Mouse (Mus musculus) neutrophil, adult 5-6 weeks (primary cell): ENCODE results near the gene Kbtbd6. TPM values are rescaled to one million over a fixed set of nuclear protein-coding genes. Genes with fewer than 3 reads are reported as not detected.

Source experiments
- ATAC-seq: fragments of 151-379, 151-347 bp; 2 replicates; pipeline ENCODE4 v1.8.0; 2017; ENCODE audit warnings: mild to moderate bottlenecking, moderate TSS enrichment; ENCODE audit not compliant: insufficient number of reproducible peaks, poor library complexity, low FRiP score, severe bottlenecking; ENCODE audit errors: extremely low read depth
- total RNA-seq: library from RNA; stranded (forward); fragments of 200-1000 nt; gene quantifications from 2 replicates; pipeline ENCODE4 v1.2.3, GENCODE M21; 2017

Gene Kbtbd6
- total RNA-seq, 1 experiment from 2014 or later, result 0.47 TPM

GRCm38 (mm10) chr14:79473384-79473783 lies 21.7 kb downstream of the Kbtbd6 start:
- ATAC-seq, result no peak

GRCm38 (mm10) chr14:79480624-79481338 lies 29.1 kb downstream of the Kbtbd6 start, which contains the start of gene Elf1:
Elf1 (plus strand) TSS chr14:79481194.
- ATAC-seq, result peak; percentile 55

GRCm38 (mm10) chr14:79481339-79482151 lies 29.9 kb downstream of the Kbtbd6 start, which contains the start of gene Wbp4:
Wbp4 (minus strand) TSS chr14:79481520.
- ATAC-seq, result peak; percentile 83

GRCm38 (mm10) chr14:79482251-79482661 lies 30.6 kb downstream of the Kbtbd6 start:
- ATAC-seq, result no peak

- ATAC-seq, result no peak
These were observed 31.2 kb downstream of the Kbtbd6 start for GRCm38 (mm10) chr14:79482747-79483355.

GRCm38 (mm10) chr14:79483611-79484120 lies 32.0 kb downstream of the Kbtbd6 start:
- ATAC-seq, result no peak

GRCm38 (mm10) chr14:79486617-79486992 lies 35.0 kb downstream of the Kbtbd6 start:
- ATAC-seq, result no peak

- no peak for ATAC-seq
These were observed 35.5 kb downstream of the Kbtbd6 start for GRCm38 (mm10) chr14:79486993-79487731.

- no peak for ATAC-seq
These were observed 36.9 kb downstream of the Kbtbd6 start for GRCm38 (mm10) chr14:79488531-79488930.

- no peak for ATAC-seq
These were observed 37.5 kb downstream of the Kbtbd6 start for GRCm38 (mm10) chr14:79489150-79489549.

- no peak for ATAC-seq
These were observed 38.6 kb downstream of the Kbtbd6 start for GRCm38 (mm10) chr14:79490246-79490645.

GRCm38 (mm10) chr14:79494349-79494748 lies 42.7 kb downstream of the Kbtbd6 start:
- ATAC-seq, result no peak

- no peak for ATAC-seq
These were observed 47.7 kb downstream of the Kbtbd6 start for GRCm38 (mm10) chr14:79499326-79499725.

- no peak for ATAC-seq
These were observed 49.1 kb downstream of the Kbtbd6 start for GRCm38 (mm10) chr14:79500756-79501155.

- no peak for ATAC-seq
These were observed 51.9 kb downstream of the Kbtbd6 start for GRCm38 (mm10) chr14:79503371-79504075.
